Mouse (Mus musculus): ENCODE results near the gene Rassf2.

GRCm38 (mm10) chr2:132051798-132052197, 21.7 kb upstream of the Rassf2 start:
- TF ChIP-seq GATA1 (IDR thresholded peaks at IDR 0.05; ENCODE audit: borderline replicate concordance, low read length): no peak
- TF ChIP-seq FLI1 (IDR thresholded peaks at IDR 0.05; ENCODE audit: low read length): no peak

All from megakaryocyte, embryonic 14.5 days (primary cell).